Mouse (Mus musculus): Measurements from ENCODE around the gene Ptprt.

Gene Ptprt

GRCm38 (mm10) chr2:162591388-162591787 lies 69.6 kb downstream of the Ptprt start:
- DNase-seq (ENCODE audit: low spot score in 2 of 2): no peak

GRCm38 (mm10) chr2:162581651-162582050 lies 79.3 kb downstream of the Ptprt start:
- no peak for DNase-seq (ENCODE audit: low spot score in 2 of 2)

GRCm38 (mm10) chr2:162577819-162578218 lies 83.1 kb downstream of the Ptprt start:
- no peak for DNase-seq (ENCODE audit: low spot score in 2 of 2)

- no peak for DNase-seq (ENCODE audit: low spot score in 2 of 2)
These were observed 88.1 kb downstream of the Ptprt start for GRCm38 (mm10) chr2:162572851-162573250.

GRCm38 (mm10) chr2:162571037-162571436 lies 89.9 kb downstream of the Ptprt start:
- no peak for DNase-seq (ENCODE audit: low spot score in 2 of 2)

GRCm38 (mm10) chr2:162568308-162569100 lies 92.4 kb downstream of the Ptprt start:
- DNase-seq (ENCODE audit: low spot score in 2 of 2): no peak

GRCm38 (mm10) chr2:162548312-162548711 lies 112.6 kb downstream of the Ptprt start:
- DNase-seq (ENCODE audit: low spot score in 2 of 2): no peak

- no peak for DNase-seq (ENCODE audit: low spot score in 2 of 2)
These were observed 129.3 kb downstream of the Ptprt start for GRCm38 (mm10) chr2:162531638-162532037.

GRCm38 (mm10) chr2:162528911-162529310 lies 132.0 kb downstream of the Ptprt start:
- no peak for DNase-seq (ENCODE audit: low spot score in 2 of 2)

- DNase-seq (ENCODE audit: low spot score in 2 of 2): no peak
These were observed 145.0 kb downstream of the Ptprt start for GRCm38 (mm10) chr2:162515993-162516392.

- DNase-seq (ENCODE audit: low spot score in 2 of 2): no peak
These were observed 147.9 kb downstream of the Ptprt start for GRCm38 (mm10) chr2:162513072-162513471.

GRCm38 (mm10) chr2:162512094-162512493 lies 148.9 kb downstream of the Ptprt start:
- no peak for DNase-seq (ENCODE audit: low spot score in 2 of 2)

- DNase-seq (ENCODE audit: low spot score in 2 of 2): no peak
These were observed 151.9 kb downstream of the Ptprt start for GRCm38 (mm10) chr2:162509016-162509415.

- DNase-seq (ENCODE audit: low spot score in 2 of 2): no peak
These were observed 153.3 kb downstream of the Ptprt start for GRCm38 (mm10) chr2:162507664-162508063.

- no peak for DNase-seq (ENCODE audit: low spot score in 2 of 2)
These were observed 156.1 kb downstream of the Ptprt start for GRCm38 (mm10) chr2:162504850-162505249.

- DNase-seq (ENCODE audit: low spot score in 2 of 2): no peak
These were observed 161.4 kb downstream of the Ptprt start for GRCm38 (mm10) chr2:162499501-162499915.

- no peak for DNase-seq (ENCODE audit: low spot score in 2 of 2)
These were observed 162.8 kb downstream of the Ptprt start for GRCm38 (mm10) chr2:162498191-162498590.

- DNase-seq (ENCODE audit: low spot score in 2 of 2): no peak
These were observed 176.9 kb downstream of the Ptprt start for GRCm38 (mm10) chr2:162484036-162484435.

- no peak for DNase-seq (ENCODE audit: low spot score in 2 of 2)
These were observed 217.8 kb downstream of the Ptprt start for GRCm38 (mm10) chr2:162443106-162443505.

- no peak for DNase-seq (ENCODE audit: low spot score in 2 of 2)
These were observed 224.3 kb downstream of the Ptprt start for GRCm38 (mm10) chr2:162436646-162437045.

- DNase-seq (ENCODE audit: low spot score in 2 of 2): no peak
These were observed 230.8 kb downstream of the Ptprt start for GRCm38 (mm10) chr2:162430171-162430570.

- DNase-seq (ENCODE audit: low spot score in 2 of 2): no peak
These were observed 234.8 kb downstream of the Ptprt start for GRCm38 (mm10) chr2:162426114-162426513.

- DNase-seq (ENCODE audit: low spot score in 2 of 2): no peak
These were observed 242.8 kb downstream of the Ptprt start for GRCm38 (mm10) chr2:162418181-162418580.

Measured in spleen, postnatal 14 days (tissue).